Mouse (Mus musculus) erythroblast, embryonic 14.5 days (primary cell): ENCODE data around the gene Spdye4c.

Source experiments
- GATA1 ChIP-seq: IDR thresholded peaks from 2 replicates; pipeline ENCODE4 v1.6.1; 2012; ENCODE audit warnings: low read length, inconsistent platforms, mixed read lengths
- TAL1 ChIP-seq: IDR thresholded peaks from 3 replicates; pipeline ENCODE4 v1.6.1; 2012; ENCODE audit warnings: low read length, inconsistent platforms, mixed read lengths

- TF ChIP-seq GATA1 (no peak), TAL1 (no peak)
These were observed 21.3 kb downstream of the Spdye4c start for GRCm38 (mm10) chr2:128612275-128612674.
